12 mouse cellular contexts compared by ENCODE assay signal in the genomic region with DNA sequence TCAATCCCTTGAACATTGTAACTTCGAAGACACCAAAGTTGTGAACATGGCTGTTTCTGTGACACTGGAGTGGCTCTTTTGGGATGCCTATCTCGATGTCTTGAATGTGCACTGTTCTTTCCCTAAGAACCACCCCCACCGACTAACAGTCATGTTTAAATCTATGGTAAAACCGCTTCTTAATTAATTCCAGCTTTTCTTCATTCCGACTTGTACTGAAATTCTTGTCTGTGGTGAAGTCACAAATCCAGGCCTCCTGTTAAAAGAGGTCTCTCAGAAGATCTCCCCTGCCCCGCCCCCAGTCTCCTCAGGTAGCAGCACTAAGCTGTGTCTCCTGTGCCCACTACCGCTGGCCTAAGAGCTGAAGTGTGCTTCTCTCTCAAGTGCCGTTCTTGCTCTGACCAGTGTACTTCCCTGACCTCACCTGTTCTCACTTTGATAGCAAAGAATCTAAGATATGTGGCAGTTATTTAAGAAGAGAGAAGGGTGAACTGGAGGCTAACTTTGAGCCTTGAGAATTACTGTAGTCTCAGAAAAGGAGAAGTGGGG.
"Had no signal": no experiment of that assay in that cellular context is flagged by ENCODE, and none has a peak within 500 bp of the region (broad histone marks: within the 10 kb centered on the region; RNA-seq: fewer than 3 reads in every experiment).

No protein-coding gene starts in this region.

- H3K27me3 ChIP-seq: liver, embryonic 13.5 days; lung, embryonic 15.5 days; midbrain, embryonic 13.5 days; stomach, embryonic 15.5 days had no signal

- H3K4me3 ChIP-seq: layer of hippocampus, adult 2 months; liver, embryonic 13.5 days; lung, embryonic 15.5 days; midbrain, embryonic 13.5 days; stomach, embryonic 15.5 days had no signal

- H3K9me3 ChIP-seq: liver, embryonic 13.5 days; lung, embryonic 15.5 days; midbrain, embryonic 13.5 days; stomach, embryonic 15.5 days had no signal

- H3K4me1 ChIP-seq: liver, embryonic 13.5 days; stomach, embryonic 15.5 days had no signal

- DNase-seq: kidney, adult 18-20 months; kidney, adult 9 months; kidney, postnatal 25 days; layer of hippocampus, adult 9-11 months; liver, embryonic 13.5 days; thymus, postnatal 25 days had no signal

- H3K36me3 ChIP-seq: liver, embryonic 13.5 days; lung, embryonic 15.5 days; midbrain, embryonic 13.5 days; stomach, embryonic 15.5 days had no signal

- H3K27ac ChIP-seq: kidney, postnatal 0 days; layer of hippocampus, adult 2 months; liver, embryonic 13.5 days; lung, embryonic 15.5 days; macrophage; midbrain, embryonic 13.5 days; stomach, embryonic 15.5 days had no signal
